Mouse (Mus musculus) lung, adult 2 months (tissue): Measurements from ENCODE around the gene Macrod2. TPM values are rescaled to one million over a fixed set of nuclear protein-coding genes. Genes with fewer than 3 reads are reported as not detected.

ENCODE experiments used
- DNase-seq: peaks from one replicate; pipeline ENCODE4 v3.0.0; 2022
- H3K4me1 ChIP-seq: fragments of 200-500 bp; 2 replicates; pipeline ENCODE4 v1.6.1; 2011; ENCODE audit warnings: low read length; ENCODE audit not compliant: control insufficient read depth, insufficient read depth
- H3K4me3 ChIP-seq: fragments of 200-500 bp; replicated peaks from 2 replicates; pipeline ENCODE3; 2011; ENCODE audit warnings: low read depth, mild to moderate bottlenecking, control low read depth, low read length; ENCODE audit errors: extremely low read depth
- CTCF ChIP-seq: fragments of 200-500 bp; IDR thresholded peaks from 2 replicates; pipeline ENCODE4 v1.5.1; 2011; ENCODE audit warnings: mild to moderate bottlenecking, low read length, control low read depth; ENCODE audit not compliant: insufficient read depth
- POLR2A ChIP-seq: fragments of 200-500 bp; IDR thresholded peaks from 2 replicates; pipeline ENCODE4 v1.6.1; 2011; ENCODE audit warnings: low read depth, mild to moderate bottlenecking, control low read depth, low read length, borderline replicate concordance; ENCODE audit errors: extremely low read depth
- WGBS: fragments of 180-500 bp; shearing (Covaris S2); methylation state at CpG from one replicate; pipeline ENCODE4 v1.1.7; 2018; 5-methylcytosine and 5-hydroxymethylcytosine counted together
- polyA plus RNA-seq: library from polyadenylated mRNA; depleted of rRNA; stranded (reverse); fragments of >200 nt; gene quantifications from 2 replicates; pipeline ENCODE4 v1.2.3, GENCODE M21; 2012

Gene Macrod2
- polyA plus RNA-seq, 1 experiment: 2.6 TPM

DNA sequence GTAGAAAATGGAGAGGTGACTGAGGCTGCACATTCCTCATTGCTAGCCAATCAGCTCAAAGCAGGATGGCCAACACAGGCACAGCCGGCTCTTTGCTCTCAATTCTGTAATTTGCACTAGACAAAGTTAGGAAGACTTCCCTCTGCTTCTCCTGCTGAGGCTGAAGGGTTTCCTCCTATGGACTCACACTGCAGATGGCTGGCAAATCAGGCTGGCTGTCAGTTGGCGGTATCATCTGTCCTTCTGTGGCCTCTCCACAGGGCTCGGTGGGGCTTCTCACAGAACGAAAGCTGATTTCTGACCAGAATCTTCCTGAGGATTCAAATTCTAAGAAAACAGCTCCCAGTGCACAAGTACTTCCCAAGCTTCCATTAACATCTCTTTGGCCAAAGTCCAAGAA is 760.9 kb downstream of the Macrod2 start:
- Histone ChIP-seq H3K4me3 (no peak overlapping the region), H3K4me1 (no peaks in the 10 kb centered on the region)
- TF ChIP-seq POLR2A (no peak), CTCF (no peak)
- DNase-seq: no peak
- WGBS: 77% methylated on average over 4 of the region's 4 CpGs

DNA sequence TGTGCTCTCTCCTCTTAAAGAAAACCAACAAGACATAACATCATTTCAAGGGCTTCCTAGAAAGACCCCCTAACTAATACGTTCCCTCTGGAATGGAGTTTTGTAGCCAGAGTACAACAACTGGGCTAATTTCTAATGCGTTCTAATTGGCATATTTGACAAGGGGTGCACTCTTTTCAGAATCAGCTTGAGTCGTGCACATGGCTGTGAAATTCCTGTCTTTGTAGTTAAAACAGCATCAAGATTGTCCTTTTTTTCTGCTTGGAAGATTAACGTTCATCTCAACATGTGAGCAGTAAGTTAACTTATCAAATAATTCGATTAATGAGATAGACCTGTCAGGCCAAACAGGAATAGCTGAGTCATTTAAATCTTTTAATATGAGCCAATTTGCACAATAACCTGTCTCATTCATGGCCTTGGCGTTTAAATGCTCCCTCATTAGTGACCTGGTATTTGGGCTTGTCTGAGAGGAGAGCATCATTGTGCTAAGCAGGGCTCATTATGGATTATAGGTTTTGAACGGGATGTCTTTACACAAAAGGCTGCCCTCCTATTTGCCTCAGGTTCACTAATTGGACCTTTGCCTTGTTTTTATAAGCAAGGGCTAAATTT is 762.0 kb downstream of the Macrod2 start:
- Histone ChIP-seq H3K4me3 (no peak overlapping the region), H3K4me1 (no peaks in the 10 kb centered on the region)
- WGBS: 82% methylated on average over 7 of the region's 7 CpGs
- DNase-seq: no peak
- TF ChIP-seq POLR2A (no peak), CTCF (no peak)

DNA sequence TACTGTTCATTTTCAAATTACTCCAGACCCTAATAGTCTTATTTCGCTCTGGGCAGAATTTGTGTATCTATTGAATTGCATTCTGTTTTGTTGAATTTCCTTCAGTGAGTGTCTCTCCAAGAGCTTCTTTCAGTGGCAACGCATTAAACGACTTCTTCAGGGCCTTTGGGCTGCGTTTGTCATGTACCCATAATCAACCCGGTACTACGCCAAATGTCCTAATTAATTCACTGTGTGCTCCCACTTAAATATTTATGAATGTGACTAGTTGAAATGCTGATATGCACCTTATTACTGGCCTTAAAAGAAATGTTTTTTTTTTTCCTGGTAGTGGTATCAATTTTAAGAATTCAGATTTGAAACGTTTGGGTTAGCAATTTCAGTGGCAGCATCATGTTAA is 763.1 kb downstream of the Macrod2 start:
- 78% methylated on average over 7 of the region's 7 CpGs for WGBS

DNA sequence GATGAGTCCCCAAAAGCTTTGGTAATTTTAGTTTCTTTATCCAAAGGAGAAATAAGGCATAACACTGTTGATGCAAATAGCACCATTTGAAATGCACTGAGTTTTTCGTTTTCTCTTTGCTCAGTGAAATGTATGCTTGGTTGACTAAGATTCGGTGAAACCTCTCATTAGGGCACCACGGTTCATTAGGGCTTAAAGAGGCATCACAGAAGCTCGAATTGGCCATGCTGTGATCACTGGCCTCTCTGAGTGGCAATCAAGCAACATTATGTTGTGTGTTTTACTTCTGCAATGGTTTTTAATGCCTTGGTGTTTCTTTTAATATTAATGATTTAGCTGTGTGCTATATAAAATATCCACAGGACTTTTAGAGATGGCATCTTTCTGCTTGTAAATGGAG is 768.8 kb downstream of the Macrod2 start:
- no peaks in the 10 kb centered on the region for H3K4me1 ChIP-seq
- no peak overlapping the region for H3K4me3 ChIP-seq
- WGBS: 77% methylated on average over 4 of the region's 4 CpGs
- no peak for DNase-seq
- TF ChIP-seq CTCF: no peak
- no peak for TF ChIP-seq POLR2A

More for the DNA sequence above, 763.1 kb downstream of the Macrod2 start:
- DNase-seq: no peak
- Histone ChIP-seq H3K4me3 (no peak overlapping the region), H3K4me1 (no peaks in the 10 kb centered on the region)
- no peak for TF ChIP-seq CTCF
- TF ChIP-seq POLR2A: no peak

DNA sequence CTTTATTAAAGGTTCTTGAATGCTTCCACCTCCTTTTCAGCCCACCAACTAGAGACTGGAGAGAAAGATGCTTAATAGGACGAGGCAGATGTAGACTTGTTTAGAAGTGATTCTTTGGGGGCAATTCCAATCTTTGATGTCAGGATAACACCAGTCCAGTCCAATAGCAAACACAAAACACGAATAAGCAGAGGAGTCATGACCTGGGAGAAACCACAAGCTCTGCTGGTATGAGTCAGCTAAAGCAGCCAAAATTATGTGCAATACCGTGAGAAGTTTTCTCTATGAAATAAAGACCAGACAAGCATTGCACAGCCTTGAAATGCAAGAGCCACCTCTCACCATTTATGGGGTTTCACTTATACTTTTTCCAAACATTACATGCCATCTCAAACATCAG is 774.5 kb downstream of the Macrod2 start:
- Histone ChIP-seq H3K4me3 (no peak overlapping the region), H3K4me1 (no peaks in the 10 kb centered on the region)
- TF ChIP-seq CTCF (no peak), POLR2A (no peak)
- DNase-seq: no peak
- WGBS: 68% methylated on average over 3 of the region's 3 CpGs

DNA sequence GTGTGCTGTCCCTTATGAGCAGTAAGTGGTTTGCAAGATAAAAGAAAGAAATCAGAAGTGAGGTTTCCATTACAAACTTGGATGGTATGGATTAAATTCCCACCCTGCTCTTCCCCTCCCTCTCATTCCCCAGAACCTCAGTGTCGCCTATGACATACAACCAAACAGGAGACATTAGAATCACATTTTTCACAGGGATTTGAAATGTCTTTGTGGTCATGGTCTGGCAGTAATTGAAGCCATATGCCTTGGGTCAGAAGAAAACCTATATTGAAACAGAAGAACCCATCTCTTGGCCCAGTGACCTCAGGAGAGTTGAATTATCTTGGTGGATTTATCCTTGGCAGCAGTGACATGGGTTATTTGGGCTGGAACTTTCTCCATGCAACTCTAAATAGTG is 778.1 kb downstream of the Macrod2 start:
- TF ChIP-seq POLR2A (no peak), CTCF (no peak)
- 79% methylated on average over 1 of the region's 1 CpGs for WGBS
- no peaks in the 10 kb centered on the region for H3K4me1 ChIP-seq
- no peak overlapping the region for H3K4me3 ChIP-seq
- no peak for DNase-seq

DNA sequence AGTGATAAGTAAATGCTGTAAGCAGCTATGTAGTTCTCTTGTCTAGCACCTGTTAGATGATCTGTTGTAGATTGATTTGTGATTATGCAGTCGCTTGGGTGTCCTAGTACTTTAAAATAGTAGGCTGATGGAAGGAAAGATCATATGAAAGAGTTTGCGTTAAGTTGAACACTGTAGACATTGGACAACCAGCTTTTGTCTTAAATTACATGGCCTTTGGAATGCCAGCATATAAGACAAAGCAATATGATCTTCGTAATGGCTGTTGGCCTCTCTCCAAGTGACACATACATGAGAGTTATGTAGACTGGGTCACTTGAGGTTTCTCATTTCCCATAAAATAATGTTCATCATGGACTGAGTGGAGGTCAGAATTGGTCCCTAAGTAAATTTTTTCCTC is 778.5 kb downstream of the Macrod2 start:
- H3K4me3 ChIP-seq: no peak overlapping the region
- DNase-seq: no peak
- WGBS: 81% methylated on average over 3 of the region's 3 CpGs
- no peaks in the 10 kb centered on the region for H3K4me1 ChIP-seq
- no peak for TF ChIP-seq CTCF
- no peak for TF ChIP-seq POLR2A

DNA sequence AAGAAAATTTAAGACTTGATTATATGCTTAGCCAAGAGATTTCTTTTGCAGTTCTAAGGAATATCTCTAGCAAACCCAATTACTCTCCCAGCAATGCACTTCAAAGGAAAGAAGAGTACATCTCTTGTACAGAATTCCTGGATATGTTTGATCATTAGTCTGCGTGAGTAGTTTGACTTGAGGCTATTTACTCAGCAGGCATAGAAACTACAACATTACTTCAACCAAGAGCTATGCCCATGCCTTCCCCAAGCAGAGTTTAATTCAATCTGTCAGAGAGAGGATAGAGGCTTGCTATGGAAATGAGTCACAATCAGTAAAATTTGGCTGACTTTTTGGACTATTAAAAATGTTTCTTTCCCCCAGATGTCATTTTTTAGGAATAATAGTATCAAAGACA is 785.5 kb downstream of the Macrod2 start:
- H3K4me1 ChIP-seq: no peaks in the 10 kb centered on the region
- WGBS: 68% methylated on average over 1 of the region's 1 CpGs
- H3K4me3 ChIP-seq: no peak overlapping the region
- no peak for TF ChIP-seq POLR2A
- TF ChIP-seq CTCF: no peak
- DNase-seq: no peak

DNA sequence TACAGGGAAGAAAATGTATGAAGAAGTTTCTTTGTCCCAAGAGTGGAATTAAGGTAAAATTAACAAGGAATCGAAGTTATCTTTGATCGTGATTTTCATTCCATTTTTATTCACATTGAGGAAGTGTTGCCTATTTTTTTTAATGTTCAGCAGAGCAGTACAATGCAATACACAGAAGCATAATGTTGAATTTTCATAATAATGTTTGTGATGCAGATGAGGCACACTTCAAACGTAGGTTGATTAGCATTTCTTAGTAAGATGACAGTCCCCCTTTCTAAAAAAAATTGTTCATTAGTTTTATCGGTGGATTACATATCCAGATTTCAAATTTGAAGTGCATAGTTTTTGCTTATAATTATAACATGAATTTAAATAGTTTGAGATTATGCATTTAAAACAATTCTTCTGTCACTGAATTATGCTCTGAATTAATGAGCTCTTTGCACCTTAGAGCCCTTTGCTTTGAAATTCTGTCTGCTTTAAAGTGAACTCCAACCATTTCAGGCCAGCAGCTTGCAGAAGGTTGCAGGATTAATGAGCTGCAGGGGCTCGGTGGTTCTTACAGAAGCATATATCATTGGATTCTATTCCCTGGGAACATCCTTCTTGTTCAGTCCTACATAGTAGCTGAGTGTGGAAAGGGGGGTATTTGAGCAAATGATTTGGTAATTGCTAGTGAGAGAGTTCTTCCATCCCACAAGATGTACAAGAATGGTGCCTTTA is 787.1 kb downstream of the Macrod2 start:
- Histone ChIP-seq H3K4me3 (no peak overlapping the region), H3K4me1 (no peaks in the 10 kb centered on the region)
- TF ChIP-seq POLR2A: no peak
- TF ChIP-seq CTCF: no peak
- DNase-seq: no peak
- 75% methylated on average over 5 of the region's 5 CpGs for WGBS

DNA sequence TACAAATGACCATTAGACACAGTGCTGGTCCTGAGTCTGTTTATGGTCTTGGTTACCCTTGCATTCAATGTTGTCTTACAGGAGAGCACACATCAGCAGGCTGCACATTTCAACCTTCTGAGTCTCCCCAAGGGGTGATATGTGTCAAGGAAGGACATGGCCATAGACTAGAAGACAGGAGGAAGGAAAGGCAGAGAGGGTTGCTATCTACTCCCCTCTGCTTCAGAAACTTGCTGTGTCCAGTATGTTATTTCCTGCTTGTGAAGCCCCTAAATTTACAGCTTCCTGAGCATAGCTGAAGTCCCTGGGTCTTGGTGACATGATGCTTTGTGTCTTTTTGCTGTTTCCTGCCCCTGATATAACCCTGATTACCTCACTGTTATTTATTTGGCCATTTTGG is 799.4 kb downstream of the Macrod2 start:
- DNase-seq: no peak
- no peak overlapping the region for H3K4me3 ChIP-seq
- H3K4me1 ChIP-seq: no peaks in the 10 kb centered on the region
- no peak for TF ChIP-seq POLR2A
- no peak for TF ChIP-seq CTCF

DNA sequence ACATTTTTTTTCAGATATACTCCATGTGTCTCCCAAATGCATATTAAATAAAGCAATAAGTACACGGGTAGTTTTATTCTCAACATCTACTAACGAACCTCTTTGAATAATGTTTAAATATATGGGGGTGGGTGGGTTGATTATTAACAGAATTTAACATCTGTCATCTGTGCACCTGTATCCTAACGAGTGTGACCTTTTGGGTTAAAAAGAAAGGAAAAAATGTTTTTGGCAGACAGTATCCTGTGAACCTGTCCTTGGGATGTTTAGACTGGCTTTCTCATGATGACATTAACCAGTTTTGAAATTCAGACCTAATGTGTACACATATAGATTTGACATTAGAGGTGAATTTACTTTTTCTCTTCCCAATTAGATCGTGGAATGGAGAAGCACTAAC is 805.4 kb downstream of the Macrod2 start:
- no peak for DNase-seq
- Histone ChIP-seq H3K4me1 (no peaks in the 10 kb centered on the region), H3K4me3 (no peak overlapping the region)
- 76% methylated on average over 4 of the region's 4 CpGs for WGBS
- TF ChIP-seq CTCF (no peak), POLR2A (no peak)
